Mouse (Mus musculus): ENCODE data around the gene Map7.

Gene Map7

GRCm38 (mm10) chr10:20285994-20286836, 137.9 kb downstream of the Map7 start:
- peak in 1 of 2 experiments; percentile 26 for DNase-seq (ENCODE audit: low spot score in 2 of 2)

GRCm38 (mm10) chr10:20287369-20287768, 139.1 kb downstream of the Map7 start:
- DNase-seq (ENCODE audit: low spot score in 2 of 2): no peak

DNA sequence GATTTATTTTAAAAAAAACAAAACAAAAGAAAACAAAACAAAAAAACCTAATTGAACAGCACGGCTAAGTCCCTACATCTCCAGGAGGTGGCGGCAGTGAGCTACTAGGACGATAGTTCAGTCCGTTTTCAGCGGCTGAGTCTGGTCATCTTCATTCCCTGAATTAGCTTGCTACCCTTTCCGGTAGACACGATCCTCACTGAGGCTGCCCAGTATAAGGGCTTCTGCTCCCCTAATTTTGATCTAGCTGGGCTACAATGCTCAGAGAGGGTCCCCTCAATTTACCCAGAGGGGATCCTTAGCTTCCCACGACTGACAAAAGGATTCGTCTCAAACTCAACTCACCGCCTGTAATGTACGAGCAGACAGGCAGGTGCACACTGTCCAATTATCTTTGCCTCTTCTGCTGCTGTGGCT, 142.2 kb downstream of the Map7 start:
- peak in 1 of 2 experiments; percentile 75 for DNase-seq (ENCODE audit: low spot score in 2 of 2)

GRCm38 (mm10) chr10:20295961-20296360, 147.7 kb downstream of the Map7 start:
- no peak for DNase-seq (ENCODE audit: low spot score in 2 of 2)

- DNase-seq (ENCODE audit: low spot score in 2 of 2): no peak
Measured at GRCm38 (mm10) chr10:20298152-20298920, 150.1 kb downstream of the Map7 start.

GRCm38 (mm10) chr10:20299114-20299513, 150.8 kb downstream of the Map7 start:
- no peak for DNase-seq (ENCODE audit: low spot score in 2 of 2)

- no peak for DNase-seq (ENCODE audit: low spot score in 2 of 2)
Measured at GRCm38 (mm10) chr10:20310969-20311769, 162.9 kb downstream of the Map7 start.

- DNase-seq (ENCODE audit: low spot score in 2 of 2): peak; percentile 97 to 99
Measured at GRCm38 (mm10) chr10:20311918-20312735, 163.9 kb downstream of the Map7 start, which contains the start of gene Bclaf1. Bclaf1 (plus strand) TSS chr10:20312469.

- DNase-seq (ENCODE audit: low spot score in 2 of 2): peak; percentile 62 to 87
Measured at GRCm38 (mm10) chr10:20312736-20313301, 164.5 kb downstream of the Map7 start.

- DNase-seq (ENCODE audit: low spot score in 2 of 2): no peak
Measured at GRCm38 (mm10) chr10:20313447-20313846, 165.2 kb downstream of the Map7 start.

GRCm38 (mm10) chr10:20313941-20314340, 165.7 kb downstream of the Map7 start:
- no peak for DNase-seq (ENCODE audit: low spot score in 2 of 2)

DNA sequence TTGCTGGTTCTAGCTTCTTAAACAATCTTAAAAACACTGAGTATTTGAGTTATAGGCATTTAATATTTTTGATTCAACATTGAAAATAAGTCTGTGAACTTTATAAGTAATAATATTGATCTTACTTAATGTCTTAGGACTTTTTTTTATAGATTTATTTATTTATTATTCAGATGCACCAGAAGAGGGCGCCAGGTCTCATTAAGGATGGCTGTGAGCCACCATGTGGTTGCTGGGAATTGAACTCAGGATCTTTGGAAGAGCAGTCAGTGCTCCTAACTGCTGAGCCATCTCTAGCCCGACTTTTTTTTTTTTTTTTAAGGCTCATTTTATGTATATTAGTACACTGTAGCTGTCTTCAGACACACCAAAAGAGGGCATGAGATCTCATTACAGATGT, 166.5 kb downstream of the Map7 start:
- no peak for DNase-seq (ENCODE audit: low spot score in 2 of 2)

DNA sequence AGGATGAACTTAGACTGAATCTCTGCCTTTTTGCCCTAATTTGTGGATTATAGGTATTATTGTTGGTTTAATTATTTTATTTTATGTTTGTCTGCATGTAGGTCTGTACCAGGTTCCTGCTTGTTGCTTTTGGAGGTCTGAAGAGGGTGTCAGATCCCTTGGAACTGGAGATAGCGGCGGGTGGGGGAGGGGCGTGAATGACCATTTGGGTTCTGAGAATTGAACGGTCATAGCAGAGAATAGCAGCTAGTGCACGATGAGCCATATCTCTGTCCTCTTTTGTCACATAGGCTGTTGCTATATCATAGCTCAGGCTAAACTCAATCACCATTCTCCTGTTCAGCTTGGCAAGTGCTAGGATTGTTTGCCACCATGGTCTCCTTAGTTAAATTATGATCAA, 169.2 kb downstream of the Map7 start:
- DNase-seq (ENCODE audit: low spot score in 2 of 2): no peak

DNA sequence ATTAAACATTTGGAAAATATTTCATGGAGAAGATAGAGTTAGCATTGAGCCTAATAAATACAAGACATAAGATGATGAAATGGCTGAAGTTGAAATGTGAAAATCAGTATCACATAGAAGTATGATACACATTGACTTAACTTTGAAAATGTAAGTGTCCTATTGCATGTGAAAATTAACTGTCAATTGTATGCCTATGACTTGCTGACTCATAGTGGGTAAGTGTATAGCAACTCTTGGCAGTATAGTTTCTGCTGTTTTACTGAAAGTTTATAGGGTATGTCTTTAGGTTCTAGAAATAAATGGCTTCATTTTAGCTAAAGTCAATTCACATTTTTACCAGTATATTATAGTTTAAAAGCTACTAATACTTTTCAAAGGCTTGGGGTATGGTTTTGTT, 178.0 kb downstream of the Map7 start:
- DNase-seq (ENCODE audit: low spot score in 2 of 2): no peak

Data from left cerebral cortex, adult 9 months (tissue).